Mouse (Mus musculus): ENCODE results near the gene Fbxw2. TPM values are rescaled to one million over a fixed set of nuclear protein-coding genes. Genes with fewer than 3 reads are reported as not detected.

Fbxw2 gene
- 64.8 and 67.5 TPM in 2 replicates for polyA plus RNA-seq (2014; fragmentation: Nextera tagmentation; extraction: Ambion mirVana)

GRCm38 (mm10) chr2:34825827-34826459, at the start of gene Fbxw2:
TSS of gene Fbxw2 (minus strand) at chr2:34826311.
- H3K36me3 ChIP-seq (ENCODE audit: control insufficient read depth, insufficient read depth, low read length) = no peaks in the 10 kb centered on the region
- peak within 1 kb of the TSS; percentile 78; the same call in 1 of the 2 replicates for H3K27ac ChIP-seq (ENCODE audit: low read depth, low read length)
- H3K4me3 ChIP-seq (ENCODE audit: low read depth, low read length) = peak within 1 kb of the TSS; percentile 98
- H3K27me3 ChIP-seq (ENCODE audit: control insufficient read depth, insufficient read depth, low read length) = no peaks in the 10 kb centered on the region
- H3K4me2 ChIP-seq (ENCODE audit: low read depth) = peak within 1 kb of the TSS; percentile 78
- under 1% methylated on average over 57 of the region's 57 CpGs for WGBS
- H3K9me3 ChIP-seq (ENCODE audit: control insufficient read depth, low read length) = no peaks in the 10 kb centered on the region
- peaks cover 9% of the 10 kb centered on the region for H3K4me1 ChIP-seq (ENCODE audit: control insufficient read depth, insufficient read depth, low read length)
- peak; percentile 88 for ATAC-seq (ENCODE audit: insufficient read depth, low FRiP score, low TSS enrichment)
- peak; percentile 95 for DNase-seq (ENCODE audit: low spot score)
- peak within 1 kb of the TSS; percentile 93 for H3K9ac ChIP-seq (ENCODE audit: low read length)

GRCm38 (mm10) chr2:34874816-34875345, 48.8 kb upstream of the Fbxw2 start, which contains the start of gene Psmd5:
TSS of gene Psmd5 (minus strand) at chr2:34874968.
- no peaks in the 10 kb centered on the region for H3K36me3 ChIP-seq (ENCODE audit: control insufficient read depth, insufficient read depth, low read length)
- H3K4me2 ChIP-seq (ENCODE audit: low read depth) = peak within 1 kb of the TSS; percentile 15; the same call in 1 of the 2 replicates
- DNase-seq (ENCODE audit: low spot score) = no peak
- H3K9me3 ChIP-seq (ENCODE audit: control insufficient read depth, low read length) = no peaks in the 10 kb centered on the region
- H3K4me1 ChIP-seq (ENCODE audit: control insufficient read depth, insufficient read depth, low read length) = peaks cover 4% of the 10 kb centered on the region
- no peak within 1 kb of the TSS; the same call in 1 of the 2 replicates for H3K4me3 ChIP-seq (ENCODE audit: low read depth, low read length)
- no peak within 1 kb of the TSS for H3K9ac ChIP-seq (ENCODE audit: low read length)
- no peak for ATAC-seq (ENCODE audit: insufficient read depth, low FRiP score, low TSS enrichment)
- WGBS = 14% methylated on average over 8 of the region's 8 CpGs
- peaks cover 9% of the 10 kb centered on the region for H3K27me3 ChIP-seq (ENCODE audit: control insufficient read depth, insufficient read depth, low read length)
- H3K27ac ChIP-seq (ENCODE audit: low read depth, low read length) = no peak within 1 kb of the TSS

- Histone ChIP-seq H3K27me3 (ENCODE audit: control insufficient read depth, insufficient read depth, low read length) (peaks cover 9% of the 10 kb centered on the region), H3K4me3 (ENCODE audit: low read depth, low read length) (no peak within 1 kb of the TSS; the same call in 1 of the 2 replicates), H3K9ac (ENCODE audit: low read length) (no peak within 1 kb of the TSS), H3K36me3 (ENCODE audit: control insufficient read depth, insufficient read depth, low read length) (no peaks in the 10 kb centered on the region), H3K4me1 (ENCODE audit: control insufficient read depth, insufficient read depth, low read length) (peaks cover 9% of the 10 kb centered on the region), H3K4me2 (ENCODE audit: low read depth) (peak within 1 kb of the TSS; percentile 15; the same call in 1 of the 2 replicates), H3K9me3 (ENCODE audit: control insufficient read depth, low read length) (no peaks in the 10 kb centered on the region), H3K27ac (ENCODE audit: low read depth, low read length) (no peak within 1 kb of the TSS)
- DNase-seq (ENCODE audit: low spot score) (peak; percentile 9), ATAC-seq (ENCODE audit: insufficient read depth, low FRiP score, low TSS enrichment) (no peak)
- 4% methylated on average over 14 of the region's 14 CpGs for WGBS
Measured at GRCm38 (mm10) chr2:34874271-34874670, 48.2 kb upstream of the Fbxw2 start, which contains the start of gene Cutal. TSS of gene Cutal (plus strand) at chr2:34874396.

GRCm38 (mm10) chr2:34870520-34871474, 44.7 kb upstream of the Fbxw2 start:
- DNase-seq (ENCODE audit: low spot score) (peak; percentile 98), ATAC-seq (ENCODE audit: insufficient read depth, low FRiP score, low TSS enrichment) (peak; percentile 96)
- no peaks in the 10 kb centered on the region for H3K9me3 ChIP-seq (ENCODE audit: control insufficient read depth, low read length)
- H3K36me3 ChIP-seq (ENCODE audit: control insufficient read depth, insufficient read depth, low read length) = no peaks in the 10 kb centered on the region
- H3K4me1 ChIP-seq (ENCODE audit: control insufficient read depth, insufficient read depth, low read length) = peaks cover 13% of the 10 kb centered on the region
- H3K27ac ChIP-seq (ENCODE audit: low read depth, low read length) = peak overlapping the region; percentile 60
- peak overlapping the region; percentile 62 for H3K4me2 ChIP-seq (ENCODE audit: low read depth)
- peak overlapping the region; percentile 62 for H3K4me3 ChIP-seq (ENCODE audit: low read depth, low read length)
- under 1% methylated on average over 67 of the region's 67 CpGs for WGBS
- peak overlapping the region; percentile 75 for H3K9ac ChIP-seq (ENCODE audit: low read length)
- H3K27me3 ChIP-seq (ENCODE audit: control insufficient read depth, insufficient read depth, low read length) = peaks cover 9% of the 10 kb centered on the region

GRCm38 (mm10) chr2:34869680-34870079, 43.6 kb upstream of the Fbxw2 start:
- Histone ChIP-seq H3K27ac (ENCODE audit: low read depth, low read length) (no peak overlapping the region), H3K4me2 (ENCODE audit: low read depth) (peak overlapping the region; percentile 51), H3K4me3 (ENCODE audit: low read depth, low read length) (peak overlapping the region; percentile 62), H3K27me3 (ENCODE audit: control insufficient read depth, insufficient read depth, low read length) (peaks cover 5% of the 10 kb centered on the region; the same call in 1 of the 2 replicates), H3K9me3 (ENCODE audit: control insufficient read depth, low read length) (no peaks in the 10 kb centered on the region), H3K9ac (ENCODE audit: low read length) (0 out of 2 replicates have a peak overlapping the region, but pooled peaks have one; percentile 30), H3K36me3 (ENCODE audit: control insufficient read depth, insufficient read depth, low read length) (peaks cover 3% of the 10 kb centered on the region), H3K4me1 (ENCODE audit: control insufficient read depth, insufficient read depth, low read length) (peaks cover 13% of the 10 kb centered on the region)
- DNase-seq (ENCODE audit: low spot score) = no peak
- no peak for ATAC-seq (ENCODE audit: insufficient read depth, low FRiP score, low TSS enrichment)
- 46% methylated on average over 5 of the region's 5 CpGs for WGBS

- whole genome bisulfite sequencing = 92% methylated on average over 8 of the region's 8 CpGs
- Histone ChIP-seq H3K4me3 (ENCODE audit: low read depth, low read length) (no peak overlapping the region), H3K36me3 (ENCODE audit: control insufficient read depth, insufficient read depth, low read length) (peaks cover 28% of the 10 kb centered on the region), H3K4me2 (ENCODE audit: low read depth) (no peak overlapping the region), H3K27ac (ENCODE audit: low read depth, low read length) (no peak overlapping the region), H3K27me3 (ENCODE audit: control insufficient read depth, insufficient read depth, low read length) (no peaks in the 10 kb centered on the region), H3K9ac (ENCODE audit: low read length) (no peak overlapping the region), H3K9me3 (ENCODE audit: control insufficient read depth, low read length) (no peaks in the 10 kb centered on the region), H3K4me1 (ENCODE audit: control insufficient read depth, insufficient read depth, low read length) (no peaks in the 10 kb centered on the region)
- ATAC-seq (ENCODE audit: insufficient read depth, low FRiP score, low TSS enrichment) (no peak), DNase-seq (ENCODE audit: low spot score) (no peak)
Measured at GRCm38 (mm10) chr2:34857728-34858127, 31.6 kb upstream of the Fbxw2 start.

- H3K4me3 ChIP-seq (ENCODE audit: low read depth, low read length) = no peak overlapping the region
- no peak for DNase-seq (ENCODE audit: low spot score)
- H3K27me3 ChIP-seq (ENCODE audit: control insufficient read depth, insufficient read depth, low read length) = no peaks in the 10 kb centered on the region
- H3K36me3 ChIP-seq (ENCODE audit: control insufficient read depth, insufficient read depth, low read length) = peaks cover 30% of the 10 kb centered on the region
- 93% methylated on average over 4 of the region's 4 CpGs for WGBS
- no peak overlapping the region for H3K9ac ChIP-seq (ENCODE audit: low read length)
- no peaks in the 10 kb centered on the region for H3K9me3 ChIP-seq (ENCODE audit: control insufficient read depth, low read length)
- no peak overlapping the region for H3K27ac ChIP-seq (ENCODE audit: low read depth, low read length)
- no peak overlapping the region for H3K4me2 ChIP-seq (ENCODE audit: low read depth)
- ATAC-seq (ENCODE audit: insufficient read depth, low FRiP score, low TSS enrichment) = no peak
- H3K4me1 ChIP-seq (ENCODE audit: control insufficient read depth, insufficient read depth, low read length) = no peaks in the 10 kb centered on the region
Measured at GRCm38 (mm10) chr2:34855265-34855664, 29.2 kb upstream of the Fbxw2 start.

- no peaks in the 10 kb centered on the region for H3K9me3 ChIP-seq (ENCODE audit: control insufficient read depth, low read length)
- no peak overlapping the region for H3K9ac ChIP-seq (ENCODE audit: low read length)
- H3K4me3 ChIP-seq (ENCODE audit: low read depth, low read length) = no peak overlapping the region
- no peak overlapping the region for H3K4me2 ChIP-seq (ENCODE audit: low read depth)
- WGBS = 82% methylated on average over 1 of the region's 1 CpGs
- H3K27me3 ChIP-seq (ENCODE audit: control insufficient read depth, insufficient read depth, low read length) = no peaks in the 10 kb centered on the region
- ATAC-seq (ENCODE audit: insufficient read depth, low FRiP score, low TSS enrichment) = no peak
- no peaks in the 10 kb centered on the region for H3K4me1 ChIP-seq (ENCODE audit: control insufficient read depth, insufficient read depth, low read length)
- H3K27ac ChIP-seq (ENCODE audit: low read depth, low read length) = no peak overlapping the region
- peaks cover 7% of the 10 kb centered on the region for H3K36me3 ChIP-seq (ENCODE audit: control insufficient read depth, insufficient read depth, low read length)
- no peak for DNase-seq (ENCODE audit: low spot score)
Measured at GRCm38 (mm10) chr2:34847702-34848101, 21.6 kb upstream of the Fbxw2 start.
